Comparison of ENCODE assay signal across 30 mouse cellular contexts in the genomic region with DNA sequence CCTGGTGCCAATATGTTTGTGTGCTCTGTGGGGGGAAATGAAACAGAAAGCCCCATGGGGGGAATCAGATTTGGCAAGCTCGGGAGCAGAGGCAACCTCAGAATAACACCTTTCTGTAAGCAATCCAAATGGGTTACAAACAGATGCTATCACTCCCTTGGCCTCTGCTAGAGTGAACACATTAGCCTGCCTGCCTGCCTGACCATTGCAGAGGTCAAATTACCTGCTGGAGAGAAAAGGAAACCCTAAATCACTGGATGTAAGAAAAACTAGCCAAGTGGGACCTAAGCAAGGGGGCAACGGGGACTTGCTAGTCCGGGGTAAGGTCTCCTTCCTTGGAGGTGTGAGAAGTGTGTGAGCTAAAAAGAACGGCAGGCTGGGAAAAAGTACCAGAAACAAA.
DNase-seq lines count a peak whose midpoint lies in the region; ATAC-seq lines count a peak whose summit lies in the region.
"Had no signal": no experiment of that assay in that cellular context is flagged by ENCODE, and none has a peak within 500 bp of the region (broad histone marks: within the 10 kb centered on the region; RNA-seq: fewer than 3 reads in every experiment).

No protein-coding gene starts in this region.

- H3K4me1 ChIP-seq in hindbrain, embryonic 10.5 days (replicated peaks), result peaks cover 32% of the 10 kb centered on the region
- H3K4me1 ChIP-seq in hindbrain, embryonic 16.5 days (ENCODE audit: control insufficient read depth, insufficient read depth, low read depth, low read length), result no peaks in the 10 kb centered on the region
- H3K4me1 ChIP-seq in kidney, embryonic 15.5 days, result peaks cover 39% of the 10 kb centered on the region
- H3K4me1 ChIP-seq in embryonic facial prominence, embryonic 13.5 days, result peaks cover 31% of the 10 kb centered on the region
- H3K4me1 ChIP-seq in limb, embryonic 12.5 days (replicated peaks), result peaks cover 22% of the 10 kb centered on the region
- H3K4me1 ChIP-seq: liver, embryonic 13.5 days; megakaryocyte, embryonic 14.5 days had no signal

- H3K9me3 ChIP-seq in hindbrain, embryonic 10.5 days, result no peaks in the 10 kb centered on the region
- no peaks in the 10 kb centered on the region for H3K9me3 ChIP-seq in hindbrain, embryonic 16.5 days (ENCODE audit: control insufficient read depth, low read length)
- H3K9me3 ChIP-seq in kidney, embryonic 15.5 days (replicated peaks), result no peaks in the 10 kb centered on the region
- no peaks in the 10 kb centered on the region for H3K9me3 ChIP-seq in embryonic facial prominence, embryonic 13.5 days
- no peaks in the 10 kb centered on the region for H3K9me3 ChIP-seq in limb, embryonic 12.5 days
- H3K9me3 ChIP-seq: embryonic facial prominence, embryonic 12.5 days; heart, embryonic 12.5 days; limb, embryonic 15.5 days; liver, embryonic 13.5 days; midbrain, embryonic 12.5 days; neural tube, embryonic 13.5 days had no signal

- H3K27me3 ChIP-seq in hindbrain, embryonic 10.5 days (ENCODE audit: insufficient read depth, poor library complexity, severe bottlenecking), result peaks cover 4% of the 10 kb centered on the region
- no peaks in the 10 kb centered on the region for H3K27me3 ChIP-seq in hindbrain, embryonic 16.5 days (replicated peaks; ENCODE audit: control insufficient read depth, insufficient read depth, low read length)
- no peaks in the 10 kb centered on the region for H3K27me3 ChIP-seq in kidney, embryonic 15.5 days
- no peaks in the 10 kb centered on the region for H3K27me3 ChIP-seq in embryonic facial prominence, embryonic 13.5 days
- H3K27me3 ChIP-seq in limb, embryonic 12.5 days, result no peaks in the 10 kb centered on the region
- H3K27me3 ChIP-seq: embryonic facial prominence, embryonic 12.5 days; heart, embryonic 12.5 days; limb, embryonic 15.5 days; liver, embryonic 13.5 days; megakaryocyte, embryonic 14.5 days; neural tube, embryonic 13.5 days had no signal

- H3K4me2 ChIP-seq in hindbrain, embryonic 16.5 days (ENCODE audit: low read length), result no peak overlapping the region
- H3K4me2 ChIP-seq in kidney, embryonic 15.5 days, result no peak overlapping the region
- no peak overlapping the region for H3K4me2 ChIP-seq in embryonic facial prominence, embryonic 13.5 days
- no peak overlapping the region; the same call in 1 of the 2 replicates for H3K4me2 ChIP-seq in limb, embryonic 12.5 days
- H3K4me2 ChIP-seq: embryonic facial prominence, embryonic 12.5 days; heart, embryonic 12.5 days; limb, embryonic 15.5 days; liver, embryonic 13.5 days; midbrain, embryonic 12.5 days; neural tube, embryonic 13.5 days had no signal

- WGBS in hindbrain, embryonic 10.5 days, result 56% methylated on average over 4 of the region's 4 CpGs
- WGBS in hindbrain, embryonic 16.5 days, result 53% methylated on average over 4 of the region's 4 CpGs
- 7% methylated on average over 4 of the region's 4 CpGs for WGBS in kidney, embryonic 15.5 days
- 11% methylated on average over 4 of the region's 4 CpGs for WGBS in embryonic facial prominence, embryonic 13.5 days
- WGBS in limb, embryonic 12.5 days, result 5% methylated on average over 4 of the region's 4 CpGs

- no peak overlapping the region for H3K4me3 ChIP-seq in hindbrain, embryonic 10.5 days
- no peak overlapping the region for H3K4me3 ChIP-seq in hindbrain, embryonic 16.5 days (ENCODE audit: low read length)
- H3K4me3 ChIP-seq in kidney, embryonic 15.5 days (replicated peaks), result no peak overlapping the region
- no peak overlapping the region for H3K4me3 ChIP-seq in embryonic facial prominence, embryonic 13.5 days
- H3K4me3 ChIP-seq in limb, embryonic 12.5 days (replicated peaks), result no peak overlapping the region
- H3K4me3 ChIP-seq: embryonic facial prominence, embryonic 12.5 days; gastrocnemius, adult 2 months; heart, adult 2 months; heart, embryonic 12.5 days; left cerebral cortex, adult 2 months; limb, embryonic 15.5 days; liver, embryonic 13.5 days; megakaryocyte, embryonic 14.5 days; midbrain, embryonic 12.5 days; myocyte; neural tube, embryonic 13.5 days had no signal

- H3K9ac ChIP-seq in hindbrain, embryonic 16.5 days (ENCODE audit: low read depth, low read length), result no peak overlapping the region
- no peak overlapping the region for H3K9ac ChIP-seq in kidney, embryonic 15.5 days
- no peak overlapping the region for H3K9ac ChIP-seq in embryonic facial prominence, embryonic 13.5 days
- no peak overlapping the region for H3K9ac ChIP-seq in limb, embryonic 12.5 days (replicated peaks)
- H3K9ac ChIP-seq: embryonic facial prominence, embryonic 12.5 days; heart, embryonic 12.5 days; limb, embryonic 15.5 days; liver, embryonic 13.5 days; midbrain, embryonic 12.5 days; neural tube, embryonic 13.5 days had no signal

- H3K27ac ChIP-seq in hindbrain, embryonic 10.5 days, result peak overlapping the region; percentile 53; the same call in 1 of the 2 replicates
- no peak overlapping the region for H3K27ac ChIP-seq in hindbrain, embryonic 16.5 days (ENCODE audit: low read depth, low read length)
- peak overlapping the region; percentile 72 for H3K27ac ChIP-seq in kidney, embryonic 15.5 days
- H3K27ac ChIP-seq in embryonic facial prominence, embryonic 13.5 days, result peak overlapping the region; percentile 29; the same call in 1 of the 2 replicates
- peak overlapping the region; percentile 43 for H3K27ac ChIP-seq in limb, embryonic 12.5 days
- H3K27ac ChIP-seq: embryonic facial prominence, embryonic 12.5 days; gastrocnemius, adult 2 months; heart, adult 2 months; left cerebral cortex, adult 2 months; limb, embryonic 15.5 days; liver, embryonic 13.5 days; midbrain, embryonic 12.5 days; neural tube, embryonic 13.5 days had no signal

- no peaks in the 10 kb centered on the region for H3K36me3 ChIP-seq in hindbrain, embryonic 10.5 days
- H3K36me3 ChIP-seq in hindbrain, embryonic 16.5 days (ENCODE audit: control insufficient read depth, insufficient read depth, low read length), result no peaks in the 10 kb centered on the region
- H3K36me3 ChIP-seq in kidney, embryonic 15.5 days, result no peaks in the 10 kb centered on the region
- no peaks in the 10 kb centered on the region for H3K36me3 ChIP-seq in embryonic facial prominence, embryonic 13.5 days
- H3K36me3 ChIP-seq in limb, embryonic 12.5 days, result no peaks in the 10 kb centered on the region
- H3K36me3 ChIP-seq: embryonic facial prominence, embryonic 12.5 days; heart, embryonic 12.5 days; limb, embryonic 15.5 days; liver, embryonic 13.5 days; midbrain, embryonic 12.5 days; neural tube, embryonic 13.5 days had no signal

- no peak for DNase-seq in hindbrain, embryonic 10.5 days (ENCODE audit: low spot score)
- DNase-seq in kidney, postnatal 10 days, result no peak
- no peak for DNase-seq in thymus, adult 18-20 months
- DNase-seq: adrenal gland, postnatal 14 days; cerebellum, adult 11 months; cerebellum, adult 9-10 months; cerebellum, postnatal 36 days; gastrocnemius, adult 2 months; heart, adult 2 months; kidney, adult 18-20 months; liver, embryonic 13.5 days; lung, adult 18-20 months; lung, postnatal 4 days; right cerebral cortex, postnatal 4 days; thymus, postnatal 4 days had no signal

- ATAC-seq in hindbrain, embryonic 16.5 days, result no peak
- peak; percentile 70; the same call in 1 of the 2 replicates for ATAC-seq in kidney, embryonic 15.5 days (replicated peaks; ENCODE audit: low FRiP score)
- no peak for ATAC-seq in embryonic facial prominence, embryonic 13.5 days (ENCODE audit: insufficient number of reproducible peaks, insufficient read depth, low FRiP score, low TSS enrichment, low read depth)
- ATAC-seq in limb, embryonic 12.5 days (ENCODE audit: insufficient number of reproducible peaks, insufficient read depth, low FRiP score, low TSS enrichment, low read depth), result no peak
- ATAC-seq: CD4-positive, CD25-positive, alpha-beta regulatory T cell, adult 4 months; inflammation-experienced regulatory T-cells, adult 6 months; lung, postnatal 0 days had no signal
